Mouse (Mus musculus) MEL (cell line): ENCODE data around the gene Sec14l4. TPM values are rescaled to one million over a fixed set of nuclear protein-coding genes. Genes with fewer than 3 reads are reported as not detected.

Experiments
- DNase-seq: peaks from one replicate; pipeline ENCODE4 v3.0.0; 2011; ENCODE audit warnings: low read depth, low spot score
- H3K27ac ChIP-seq: 2 replicates; pipeline ENCODE4 v1.5.1; 2012; ENCODE audit warnings: low read depth, mild to moderate bottlenecking, control low read depth, low read length, moderate library complexity; ENCODE audit not compliant: control insufficient read depth
- H3K27me3 ChIP-seq, 2 experiments: fragments of 150-350 bp in 1 of 2; sonication (generic) in 1 of 2; 2 replicates each; pipeline ENCODE4 v1.6.1; 2012; ENCODE audit warnings: low read length in 2 of 2, mild to moderate bottlenecking in 2 of 2, improper control_type of control experiment in 1 of 2, moderate library complexity in 1 of 2; ENCODE audit not compliant: insufficient read depth in 2 of 2, control insufficient read depth in 1 of 2
- H3K36me3 ChIP-seq, 2 experiments: 2 replicates each; pipeline ENCODE4 v1.6.1; 2012 to 2014; ENCODE audit warnings: low read length in 2 of 2, improper control_type of control experiment in 1 of 2, inconsistent platforms in 1 of 2, mild to moderate bottlenecking in 1 of 2; ENCODE audit not compliant: insufficient read depth in 2 of 2, control insufficient read depth in 1 of 2
- H3K4me1 ChIP-seq, 2 experiments: fragments of 150-350 bp in 1 of 2; sonication (generic) in 1 of 2; 2 replicates each; pipeline ENCODE4 v1.6.1; 2012; ENCODE audit warnings: low read length in 2 of 2, improper control_type of control experiment in 1 of 2, mild to moderate bottlenecking in 1 of 2; ENCODE audit not compliant: insufficient read depth in 2 of 2, control insufficient read depth in 1 of 2
- H3K4me3 ChIP-seq, 2 experiments: fragments of 150-350 bp in 1 of 2; sonication (generic) in 1 of 2; 2 replicates each; pipeline ENCODE4 v1.5.1; 2012; ENCODE audit warnings: low read depth in 2 of 2, low read length in 2 of 2, mild to moderate bottlenecking in 2 of 2, moderate library complexity in 2 of 2, control low read depth in 1 of 2, improper control_type of control experiment in 1 of 2; ENCODE audit not compliant: control insufficient read depth in 1 of 2, insufficient read depth in 1 of 2
- H3K79me2 ChIP-seq: 2 replicates; pipeline ENCODE4 v1.6.1; 2012; ENCODE audit warnings: mild to moderate bottlenecking, low read length, moderate library complexity; ENCODE audit not compliant: control insufficient read depth, poor library complexity, insufficient read depth
- H3K9ac ChIP-seq: 2 replicates; pipeline ENCODE4 v1.6.1; 2012; ENCODE audit warnings: low read depth, mild to moderate bottlenecking, control low read depth, low read length, moderate library complexity; ENCODE audit not compliant: control insufficient read depth, poor library complexity, severe bottlenecking
- H3K9me3 ChIP-seq: fragments of 150-350 bp; sonication (generic); replicated peaks from 2 replicates; pipeline ENCODE4 v1.6.1; 2012; ENCODE audit warnings: mild to moderate bottlenecking, low read length, improper control_type of control experiment, moderate library complexity; ENCODE audit not compliant: insufficient read depth
- BHLHE40 ChIP-seq: IDR thresholded peaks from 2 replicates; pipeline ENCODE4 v1.6.1; 2012; ENCODE audit warnings: low read depth, mild to moderate bottlenecking, inconsistent platforms, low read length, improper control_type of control experiment, borderline replicate concordance
- CHD1 ChIP-seq: IDR thresholded peaks from 2 replicates; pipeline ENCODE4 v1.6.1; 2012; ENCODE audit warnings: low read depth, mild to moderate bottlenecking, inconsistent platforms, low read length, improper control_type of control experiment
- CHD2 ChIP-seq: IDR thresholded peaks from 2 replicates; pipeline ENCODE4 v1.6.1; 2011; ENCODE audit warnings: low read length, improper control_type of control experiment
- CTCF ChIP-seq, 3 experiments: IDR thresholded peaks in 2 of 3; conservative IDR thresholded peaks in 1 of 3; 2 replicates each; pipeline ENCODE4 v1.5.1; 2011 to 2012; ENCODE audit warnings: low read length in 3 of 3, low read depth in 2 of 3, mild to moderate bottlenecking in 2 of 3, improper control_type of control experiment in 1 of 3, inconsistent platforms in 1 of 3, mixed read lengths in 1 of 3, moderate library complexity in 1 of 3; ENCODE audit not compliant: control insufficient read depth in 1 of 3, insufficient read depth in 1 of 3, poor library complexity in 1 of 3, severe bottlenecking in 1 of 3
- ELF1 ChIP-seq: IDR thresholded peaks from 2 replicates; pipeline ENCODE4 v1.6.1; 2014; ENCODE audit warnings: low read depth, mild to moderate bottlenecking, inconsistent platforms, low read length, improper control_type of control experiment, moderate library complexity
- EP300 ChIP-seq, 2 experiments: IDR thresholded peaks; 2 replicates each; pipeline ENCODE4 v1.6.1; 2011; ENCODE audit warnings: improper control_type of control experiment in 2 of 2, low read length in 2 of 2, low read depth in 1 of 2, mild to moderate bottlenecking in 1 of 2
- ETS1 ChIP-seq: IDR thresholded peaks from 2 replicates; pipeline ENCODE4 v1.6.1; 2012; ENCODE audit warnings: low read depth, mild to moderate bottlenecking, inconsistent platforms, low read length, improper control_type of control experiment, moderate library complexity
- GABPA ChIP-seq: IDR thresholded peaks from 2 replicates; pipeline ENCODE4 v1.6.1; 2012; ENCODE audit warnings: low read depth, mild to moderate bottlenecking, inconsistent platforms, low read length, improper control_type of control experiment, moderate library complexity
- HCFC1 ChIP-seq: IDR thresholded peaks from 2 replicates; pipeline ENCODE4 v1.6.1; 2012; ENCODE audit warnings: low read depth, mild to moderate bottlenecking, inconsistent platforms, low read length, improper control_type of control experiment, moderate library complexity
- KAT2A ChIP-seq: conservative IDR thresholded peaks from 2 replicates; pipeline ENCODE4 v1.6.1; 2012; ENCODE audit warnings: low read depth, low read length, improper control_type of control experiment, inconsistent platforms
- MAX ChIP-seq: IDR thresholded peaks from 2 replicates; pipeline ENCODE4 v1.6.1; 2011; ENCODE audit warnings: low read length, improper control_type of control experiment
- MAZ ChIP-seq: IDR thresholded peaks from 2 replicates; pipeline ENCODE4 v1.6.1; 2012; ENCODE audit warnings: low read depth, mild to moderate bottlenecking, inconsistent platforms, low read length, improper control_type of control experiment
- MEF2A ChIP-seq: IDR thresholded peaks from 2 replicates; pipeline ENCODE4 v1.6.1; 2014; ENCODE audit warnings: low read depth, mild to moderate bottlenecking, inconsistent platforms, low read length, improper control_type of control experiment; ENCODE audit not compliant: poor library complexity, insufficient replicate concordance, severe bottlenecking; ENCODE audit errors: extremely low read depth
- MYC ChIP-seq: IDR thresholded peaks from 2 replicates; pipeline ENCODE4 v1.6.1; 2011; ENCODE audit warnings: low read depth, mild to moderate bottlenecking, low read length, improper control_type of control experiment, moderate library complexity
- NELFE ChIP-seq: IDR thresholded peaks from 2 replicates; pipeline ENCODE4 v1.6.1; 2011; ENCODE audit warnings: low read depth, low read length, improper control_type of control experiment
- NRF1 ChIP-seq: IDR thresholded peaks from 2 replicates; pipeline ENCODE4 v1.6.1; 2014; ENCODE audit warnings: low read depth, mild to moderate bottlenecking, inconsistent platforms, low read length, improper control_type of control experiment, moderate library complexity; ENCODE audit not compliant: poor library complexity, insufficient read depth, severe bottlenecking
- POLR2A ChIP-seq, 2 experiments: IDR thresholded peaks; 2 replicates each; pipeline ENCODE4 v1.6.1; 2011 to 2012; ENCODE audit warnings: low read length in 2 of 2, mild to moderate bottlenecking in 2 of 2, control low read depth in 1 of 2, improper control_type of control experiment in 1 of 2, low read depth in 1 of 2, moderate library complexity in 1 of 2; ENCODE audit not compliant: control insufficient read depth in 1 of 2, insufficient read depth in 1 of 2, poor library complexity in 1 of 2
- POLR2AphosphoS2 ChIP-seq: IDR thresholded peaks from 2 replicates; pipeline ENCODE4 v1.6.1; 2011; ENCODE audit warnings: low read length, improper control_type of control experiment
- POLR2AphosphoS5 ChIP-seq: IDR thresholded peaks from 2 replicates; pipeline ENCODE4 v1.6.1; 2012; ENCODE audit warnings: low read depth, borderline replicate concordance, mild to moderate bottlenecking, inconsistent platforms, low read length, moderate library complexity, mixed read lengths
- RAD21 ChIP-seq: IDR thresholded peaks from 2 replicates; pipeline ENCODE4 v1.6.1; 2011; ENCODE audit warnings: mild to moderate bottlenecking, low read depth, low read length, improper control_type of control experiment
- RCOR1 ChIP-seq: IDR thresholded peaks from 2 replicates; pipeline ENCODE4 v1.6.1; 2012; ENCODE audit warnings: low read depth, mild to moderate bottlenecking, inconsistent platforms, low read length, improper control_type of control experiment
- SIN3A ChIP-seq: IDR thresholded peaks from 2 replicates; pipeline ENCODE4 v1.6.1; 2012; ENCODE audit warnings: low read length, improper control_type of control experiment, inconsistent platforms
- SMC3 ChIP-seq: IDR thresholded peaks from 2 replicates; pipeline ENCODE4 v1.6.1; 2011; ENCODE audit warnings: low read depth, low read length, improper control_type of control experiment
- TBP ChIP-seq: IDR thresholded peaks from 2 replicates; pipeline ENCODE4 v1.8.0; 2011; ENCODE audit warnings: low read depth, low read length, improper control_type of control experiment
- UBTF ChIP-seq: IDR thresholded peaks from 2 replicates; pipeline ENCODE4 v1.6.1; 2012; ENCODE audit warnings: low read depth, mild to moderate bottlenecking, inconsistent platforms, low read length, improper control_type of control experiment, moderate library complexity, borderline replicate concordance; ENCODE audit not compliant: insufficient read depth
- USF1 ChIP-seq: IDR thresholded peaks from 2 replicates; pipeline ENCODE4 v1.6.1; 2014; ENCODE audit warnings: low read depth, mild to moderate bottlenecking, inconsistent platforms, low read length, improper control_type of control experiment, moderate library complexity
- ZC3H11A ChIP-seq: IDR thresholded peaks from 2 replicates; pipeline ENCODE4 v1.6.1; 2012; ENCODE audit warnings: low read depth, mild to moderate bottlenecking, inconsistent platforms, low read length, improper control_type of control experiment
- ZKSCAN1 ChIP-seq: IDR thresholded peaks from 2 replicates; pipeline ENCODE4 v1.6.1; 2012; ENCODE audit warnings: low read depth, mild to moderate bottlenecking, inconsistent platforms, low read length, improper control_type of control experiment, moderate library complexity
- ZNF384 ChIP-seq: IDR thresholded peaks from 2 replicates; pipeline ENCODE4 v1.6.1; 2012; ENCODE audit warnings: low read depth, mild to moderate bottlenecking, inconsistent platforms, low read length, improper control_type of control experiment
- polyA plus RNA-seq, 2 experiments: library from polyadenylated mRNA; stranded (reverse) in 1 of 2; unstranded in 1 of 2; fragments of >175 nt in 1 of 2; fragments of >200 nt in 1 of 2; gene quantifications; 2 replicates each; pipeline versions ENCODE4 v1.2.1 to v1.2.4; 2012; ENCODE audit warnings: low replicate concordance in 2 of 2, low read depth in 1 of 2; ENCODE audit not compliant: insufficient read length in 2 of 2, insufficient read depth in 1 of 2, missing spikeins in 1 of 2
- total RNA-seq: library from RNA; depleted of rRNA; stranded (reverse); fragments of 300-350 nt; gene quantifications from 2 replicates; pipeline ENCODE4 v1.2.3, GENCODE M21; 2012

Sec14l4 gene
- total and polyA plus RNA-seq, 3 experiments, result not detected

DNA sequence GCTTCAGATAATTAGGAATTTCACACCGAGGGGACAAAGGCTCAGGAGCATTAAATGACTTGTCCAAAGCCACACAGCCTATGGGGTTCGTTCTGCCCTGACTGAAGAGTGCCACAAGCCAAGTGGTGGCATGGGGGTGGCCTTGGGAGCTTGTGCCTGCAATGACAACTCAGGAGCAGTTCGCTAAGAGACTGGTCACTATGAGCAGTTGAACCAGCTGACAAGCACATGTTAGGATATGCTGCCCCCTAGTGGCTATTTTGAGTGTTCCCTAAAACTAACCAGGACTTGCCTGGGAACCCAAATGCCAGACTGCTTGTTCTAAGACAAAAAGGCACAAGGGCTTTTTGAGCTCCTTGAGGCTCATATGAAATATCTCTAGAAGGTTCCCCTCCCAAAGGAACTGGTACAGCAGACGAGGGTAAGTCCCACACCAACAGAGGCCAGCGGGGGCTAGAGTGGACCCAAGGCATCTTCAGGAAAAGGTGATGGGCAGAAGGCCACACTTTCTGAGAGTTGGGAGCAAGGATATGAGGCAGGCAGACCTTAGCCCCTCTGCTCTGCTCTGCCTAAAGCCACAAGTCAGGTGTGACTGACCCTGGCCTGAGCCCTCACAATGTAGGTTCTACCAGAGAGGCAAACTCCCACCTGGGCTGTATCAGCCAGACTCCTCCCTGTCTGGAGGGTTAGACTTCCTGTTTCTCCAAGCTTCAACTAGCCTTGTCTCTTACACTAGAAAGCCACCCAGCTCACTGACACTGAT is 52.2 kb downstream of the Sec14l4 start:
- no peak overlapping the region for H3K4me3 ChIP-seq
- peaks cover 3 to 10% of the 10 kb centered on the region in 2 experiments for H3K4me1 ChIP-seq
- H3K27ac ChIP-seq, result no peak overlapping the region
- no peak for TF ChIP-seq ZKSCAN1
- TF ChIP-seq POLR2AphosphoS2, result no peak
- TF ChIP-seq ELF1, result no peak
- peak; percentile 64 for TF ChIP-seq ZC3H11A
- peak; percentile 97 for TF ChIP-seq MYC
- TF ChIP-seq SMC3, result peak; percentile 68
- TF ChIP-seq MAX, result peak; percentile 82
- no peak for TF ChIP-seq SIN3A
- TF ChIP-seq BHLHE40, result no peak
- TF ChIP-seq NELFE, result no peak
- TF ChIP-seq CTCF (IDR thresholded peaks at IDR 0.05 in 2 of 3, conservative IDR thresholded peaks at IDR 0.05 in 1 of 3; ENCODE audit: control insufficient read depth in 1 of 3, insufficient read depth in 1 of 3, low read depth in 2 of 3, low read length in 3 of 3, poor library complexity in 1 of 3, severe bottlenecking in 1 of 3), result peak; percentile 69 to 87 (median 86)
- TF ChIP-seq HCFC1, result no peak
- TF ChIP-seq MAZ, result no peak
- no peak for TF ChIP-seq ETS1
- TF ChIP-seq RCOR1, result no peak
- TF ChIP-seq TBP, result no peak
- no peak for TF ChIP-seq GABPA
- TF ChIP-seq NRF1, result no peak
- TF ChIP-seq UBTF, result no peak
- no peak for TF ChIP-seq MEF2A
- no peak for TF ChIP-seq CHD1
- peak; percentile 52; the same call in 1 of the 2 replicates for TF ChIP-seq USF1
- TF ChIP-seq POLR2A (IDR thresholded peaks at IDR 0.05; ENCODE audit: control insufficient read depth in 1 of 2, insufficient read depth in 1 of 2, low read depth in 1 of 2, low read length in 2 of 2, poor library complexity in 1 of 2), result no peak
- no peak for TF ChIP-seq KAT2A
- peak; percentile 88 for TF ChIP-seq RAD21
- TF ChIP-seq EP300 (IDR thresholded peaks at IDR 0.05; ENCODE audit: low read depth in 1 of 2, low read length in 2 of 2), result no peak
- no peak for TF ChIP-seq POLR2AphosphoS5
- TF ChIP-seq ZNF384, result no peak
- no peak for TF ChIP-seq CHD2
- no peak overlapping the region for H3K9ac ChIP-seq
- H3K9me3 ChIP-seq, result no peaks in the 10 kb centered on the region
- H3K36me3 ChIP-seq, result peaks cover 0 to 11% of the 10 kb centered on the region in 2 experiments; a peak in 2 of 4 replicates
- no peaks in the 10 kb centered on the region for H3K27me3 ChIP-seq
- peak; percentile 84 for DNase-seq
- H3K79me2 ChIP-seq, result no peaks in the 10 kb centered on the region
